Mouse (Mus musculus): ENCODE results near the gene Cacna1s. TPM values are rescaled to one million over a fixed set of nuclear protein-coding genes. Genes with fewer than 3 reads are reported as not detected.

Cacna1s gene
- total RNA-seq, 2 experiments from 2014 or later = 1.3 to 1.8 TPM

DNA sequence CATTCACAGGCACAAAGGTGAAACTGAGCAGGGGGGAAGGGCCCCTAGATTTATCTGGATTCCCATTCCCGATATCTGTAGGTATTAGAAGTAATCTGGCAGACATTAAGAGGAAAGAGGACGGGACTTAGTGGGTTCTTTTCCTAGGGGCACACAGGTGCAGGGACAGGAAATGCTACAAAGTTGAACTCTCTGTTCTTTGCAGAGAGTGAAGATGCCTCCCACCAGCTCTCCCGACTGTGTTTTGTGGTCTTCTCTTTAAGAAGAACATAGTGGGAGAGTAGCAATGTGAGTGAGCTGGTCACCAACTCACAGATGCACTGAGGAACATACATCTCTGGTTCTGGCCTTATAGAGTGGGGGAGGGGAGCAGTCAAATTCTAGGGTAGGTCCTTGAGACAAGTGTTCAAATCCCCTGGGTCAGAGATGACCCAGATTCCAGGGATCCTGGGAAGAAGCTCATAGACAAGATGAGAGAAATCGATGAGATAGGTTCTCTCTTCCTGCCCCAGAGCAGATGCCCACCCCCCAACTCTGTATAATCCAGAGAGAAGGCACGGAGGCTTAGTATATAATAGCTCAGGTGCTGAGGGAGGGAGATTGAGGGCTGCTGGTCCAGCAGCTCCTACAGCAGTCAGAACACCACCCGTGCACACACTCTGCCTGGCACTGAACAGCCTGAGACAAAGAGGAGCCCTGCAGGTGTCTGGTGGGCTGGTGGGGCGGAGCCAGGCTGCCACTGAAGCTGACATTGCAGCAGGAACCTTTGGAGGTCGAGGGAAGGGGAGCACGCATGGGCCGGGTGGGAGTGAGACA, 80.0 kb downstream of the Cacna1s start:
- Histone ChIP-seq H3K4me3 (peak overlapping the region; percentile 63), H3K27ac (peak overlapping the region; percentile 96)
- no peak for DNase-seq (ENCODE audit: extremely low spot score in 1 of 2, low spot score in 2 of 2)
- intact Hi-C loops (cut with DNase I) = loop anchor here (2.0 to 5.0 kb wide), 2 partner anchors 72 to 80 kb away; partner anchors contain the start of genes Ascl5 and Cacna1s
- no peak for TF ChIP-seq CTCF (IDR thresholded peaks at IDR 0.05)

DNA sequence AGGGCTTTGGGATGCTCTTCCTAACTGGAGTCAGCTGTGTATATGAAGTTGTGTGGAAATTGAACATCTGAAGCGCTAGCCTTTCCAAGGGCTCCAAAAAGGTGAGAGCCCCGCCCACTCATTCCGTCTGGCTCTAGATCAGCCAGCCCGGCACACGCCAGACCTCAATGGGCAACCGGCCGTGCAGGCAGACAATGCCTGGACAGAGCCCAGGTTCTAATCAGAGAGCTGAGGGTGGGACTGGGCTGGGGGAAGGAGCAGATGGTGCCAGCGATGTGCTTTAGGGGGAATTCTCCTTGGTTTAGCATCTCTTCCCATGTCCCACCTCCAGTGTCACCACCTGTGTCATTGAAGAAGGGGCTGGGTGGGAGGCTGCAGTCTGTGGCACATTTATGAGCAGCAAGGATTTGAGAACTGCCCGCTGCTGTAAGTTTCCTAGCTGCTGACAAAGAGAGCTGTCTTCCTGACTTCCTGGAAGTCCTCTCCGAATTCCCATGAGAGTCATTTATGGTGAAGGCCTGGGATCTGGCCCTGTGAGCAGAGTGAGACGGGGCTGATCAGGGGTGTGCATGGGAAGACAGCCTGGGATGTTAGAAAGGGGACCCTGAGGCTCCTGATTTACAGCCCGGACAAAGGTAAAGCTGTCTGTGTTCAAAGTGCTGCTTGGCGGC, 81.2 kb downstream of the Cacna1s start:
- no peak for TF ChIP-seq CTCF (IDR thresholded peaks at IDR 0.05)
- DNase-seq (ENCODE audit: extremely low spot score in 1 of 2, low spot score in 2 of 2) = no peak
- peak overlapping the region; percentile 96 for H3K27ac ChIP-seq
- intact Hi-C loops (cut with DNase I) = loop anchor here (2.0 to 5.0 kb wide), 2 partner anchors 73 to 81 kb away; partner anchors contain the start of genes Ascl5 and Cacna1s
- H3K4me3 ChIP-seq = peak overlapping the region; percentile 63

DNA sequence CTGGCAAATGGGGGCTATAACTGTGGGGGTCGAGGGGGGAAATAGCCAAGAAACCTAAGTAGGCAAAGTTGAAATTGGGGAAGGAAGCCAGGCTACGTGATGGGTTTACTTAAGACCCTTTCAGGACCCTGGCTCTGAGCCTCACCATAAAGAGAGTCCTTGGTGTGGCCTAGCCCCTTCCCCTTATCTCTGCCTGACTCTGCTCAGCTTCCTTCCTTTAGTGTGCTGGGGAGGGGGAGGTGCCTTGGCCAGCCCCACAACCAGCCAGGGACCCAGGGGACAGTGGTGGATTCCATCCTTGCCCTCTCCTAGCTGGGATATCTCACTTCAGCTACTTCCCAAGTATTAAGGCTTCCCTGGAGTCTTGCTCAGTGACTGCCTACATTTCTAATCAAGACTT, 82.0 kb downstream of the Cacna1s start:
- peak overlapping the region; percentile 96; the same call in 1 of the 2 replicates for H3K27ac ChIP-seq
- intact Hi-C loops (cut with DNase I) = loop anchor here (5.0 kb wide), 1 partner anchor 82 kb away; the partner anchor contains the start of genes Ascl5 and Cacna1s
- no peak for TF ChIP-seq CTCF (IDR thresholded peaks at IDR 0.05)

DNA sequence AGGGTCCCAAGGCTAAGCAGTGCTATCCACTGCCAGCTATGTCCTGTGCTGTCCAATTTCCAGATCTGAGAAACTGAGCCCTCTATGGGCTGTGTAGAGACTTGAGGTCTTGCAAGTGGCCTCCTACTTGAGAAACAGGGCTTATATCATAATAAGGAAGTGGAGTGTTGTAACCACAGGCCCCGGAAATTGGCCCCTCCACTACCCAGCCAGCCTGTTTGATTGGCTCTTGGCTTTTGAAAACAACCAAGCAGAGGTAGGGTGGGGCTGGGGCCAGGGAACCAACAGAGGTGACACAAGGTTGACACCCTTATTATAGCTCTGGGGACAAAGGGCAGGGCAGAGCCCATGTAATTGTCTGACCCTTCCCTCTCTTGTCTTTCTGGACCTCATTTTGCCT, 82.5 kb downstream of the Cacna1s start:
- H3K27ac ChIP-seq = peak overlapping the region; percentile 69; the same call in 1 of the 2 replicates

More for the DNA sequence above, 82.0 kb downstream of the Cacna1s start:
- peak overlapping the region; percentile 63; the same call in 1 of the 2 replicates for H3K4me3 ChIP-seq
- no peak for DNase-seq (ENCODE audit: extremely low spot score in 1 of 2, low spot score in 2 of 2)

DNA sequence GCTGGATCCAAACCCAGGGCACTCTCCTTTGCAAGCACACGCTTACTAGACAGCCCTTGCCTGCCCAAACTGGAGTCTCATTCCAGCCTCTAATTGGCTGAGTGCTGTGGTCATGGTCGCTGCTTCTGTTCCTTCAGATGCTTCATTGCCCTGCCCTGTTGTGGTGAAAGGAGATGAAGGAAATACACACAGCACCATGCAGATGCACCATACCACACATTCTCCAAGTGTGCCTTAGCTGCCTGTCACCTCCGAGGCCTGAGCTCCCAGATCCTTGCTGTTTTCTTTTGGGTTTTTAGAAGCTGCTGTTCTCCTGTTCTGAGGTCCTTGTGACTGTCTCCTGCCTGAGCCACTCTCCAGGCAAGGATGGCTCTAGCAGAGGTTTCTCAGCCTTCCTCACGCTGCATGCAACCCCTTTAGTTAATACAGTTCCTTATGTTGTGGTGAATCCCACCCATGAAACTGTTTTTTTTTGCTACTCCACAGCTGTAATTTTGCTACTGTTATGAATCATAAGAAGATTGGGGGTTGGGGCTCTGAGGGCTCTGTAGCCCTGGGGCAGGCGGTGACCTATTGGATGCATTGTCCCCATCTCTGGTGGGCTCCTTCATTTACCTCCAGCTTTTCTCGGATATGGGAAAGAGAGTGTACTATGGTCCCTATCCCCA, 83.4 kb downstream of the Cacna1s start:
- intact Hi-C loops (cut with DNase I) = no loop called here
- peak overlapping the region; percentile 69 for H3K27ac ChIP-seq
- no peak for TF ChIP-seq CTCF (IDR thresholded peaks at IDR 0.05)
- DNase-seq (ENCODE audit: extremely low spot score in 1 of 2, low spot score in 2 of 2) = no peak
- H3K4me3 ChIP-seq = peak overlapping the region; percentile 19; the same call in 1 of the 2 replicates

More for the DNA sequence above, 82.5 kb downstream of the Cacna1s start:
- H3K4me3 ChIP-seq = no peak overlapping the region
- intact Hi-C loops (cut with DNase I) = no loop called here
- no peak for TF ChIP-seq CTCF (IDR thresholded peaks at IDR 0.05)
- no peak for DNase-seq (ENCODE audit: extremely low spot score in 1 of 2, low spot score in 2 of 2)

DNA sequence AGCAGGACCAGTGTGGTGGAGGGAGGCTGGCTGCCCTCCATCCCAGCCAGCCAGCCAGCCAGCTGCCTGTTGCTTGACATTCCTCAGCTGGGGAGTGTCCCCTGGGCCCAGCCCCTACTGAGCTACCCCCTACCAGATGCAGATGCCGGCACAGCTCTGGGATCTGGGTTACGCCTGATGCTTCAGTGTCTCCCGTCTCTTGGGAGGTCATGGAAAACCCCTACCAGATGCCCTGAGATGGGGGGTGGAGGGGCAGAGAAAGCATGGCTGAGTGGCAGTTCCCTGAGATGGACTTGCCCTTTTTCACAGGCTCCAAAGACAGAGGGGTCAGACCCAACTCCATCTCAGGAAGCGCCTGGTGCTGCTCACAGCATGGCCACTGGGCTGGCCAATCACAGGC, 84.0 kb downstream of the Cacna1s start:
- intact Hi-C loops (cut with DNase I) = no loop called here
- peak overlapping the region; percentile 19; the same call in 1 of the 2 replicates for H3K4me3 ChIP-seq
- no peak for TF ChIP-seq CTCF (IDR thresholded peaks at IDR 0.05)
- DNase-seq (ENCODE audit: extremely low spot score in 1 of 2, low spot score in 2 of 2) = no peak
- H3K27ac ChIP-seq = peak overlapping the region; percentile 97

DNA sequence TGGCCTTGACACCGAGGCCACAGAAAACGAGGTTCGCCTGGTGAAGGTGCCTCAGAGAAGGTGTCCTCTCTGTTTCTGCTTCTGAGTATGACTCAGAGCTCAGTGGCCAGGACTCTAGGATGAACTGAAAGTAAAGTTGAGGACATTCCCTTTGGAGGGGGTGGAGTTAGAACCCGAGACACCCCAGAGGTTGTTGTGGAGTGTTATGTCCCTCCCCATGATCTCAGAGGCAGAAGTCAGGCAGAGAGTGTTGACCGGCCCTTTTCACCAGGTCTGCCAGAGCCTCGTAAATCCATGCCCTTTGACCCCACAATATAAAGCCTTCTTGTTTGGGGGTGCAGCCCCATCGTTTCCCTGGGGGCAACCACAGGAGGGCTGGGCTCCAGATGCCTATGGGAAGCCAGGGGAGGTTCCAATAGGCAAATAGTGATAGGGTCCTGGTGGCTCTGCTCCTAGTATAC, 84.6 kb downstream of the Cacna1s start:
- Histone ChIP-seq H3K27ac (peak overlapping the region; percentile 97), H3K4me3 (no peak overlapping the region)
- no peak for DNase-seq (ENCODE audit: extremely low spot score in 1 of 2, low spot score in 2 of 2)
- intact Hi-C loops (cut with DNase I) = no loop called here
- TF ChIP-seq CTCF (IDR thresholded peaks at IDR 0.05) = no peak

DNA sequence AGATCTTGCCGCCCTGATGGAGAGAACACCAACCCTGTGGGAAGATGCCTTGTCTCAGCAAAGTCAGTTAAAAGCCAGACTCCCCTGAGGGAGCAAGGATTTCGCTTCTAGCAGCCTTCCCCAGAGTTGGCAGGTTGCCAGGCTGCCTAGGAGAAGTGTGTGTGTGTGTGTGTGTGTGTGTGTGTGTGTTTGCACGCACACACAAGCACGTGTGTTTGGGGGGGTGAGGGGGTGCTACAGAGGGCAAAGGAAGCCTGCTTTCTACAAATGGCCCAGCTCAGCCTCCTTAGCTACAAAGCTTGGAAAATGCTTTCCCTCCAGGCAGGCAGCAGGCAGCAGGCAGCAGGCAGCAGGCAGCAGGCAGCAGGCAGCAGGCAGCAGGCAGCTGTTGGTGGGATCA, 85.0 kb downstream of the Cacna1s start:
- H3K4me3 ChIP-seq = no peak overlapping the region
- peak overlapping the region; percentile 97 for H3K27ac ChIP-seq
- TF ChIP-seq CTCF (IDR thresholded peaks at IDR 0.05) = no peak
- intact Hi-C loops (cut with DNase I) = no loop called here
- DNase-seq (ENCODE audit: extremely low spot score in 1 of 2, low spot score in 2 of 2) = peak in 1 of 2 experiments; percentile 49

DNA sequence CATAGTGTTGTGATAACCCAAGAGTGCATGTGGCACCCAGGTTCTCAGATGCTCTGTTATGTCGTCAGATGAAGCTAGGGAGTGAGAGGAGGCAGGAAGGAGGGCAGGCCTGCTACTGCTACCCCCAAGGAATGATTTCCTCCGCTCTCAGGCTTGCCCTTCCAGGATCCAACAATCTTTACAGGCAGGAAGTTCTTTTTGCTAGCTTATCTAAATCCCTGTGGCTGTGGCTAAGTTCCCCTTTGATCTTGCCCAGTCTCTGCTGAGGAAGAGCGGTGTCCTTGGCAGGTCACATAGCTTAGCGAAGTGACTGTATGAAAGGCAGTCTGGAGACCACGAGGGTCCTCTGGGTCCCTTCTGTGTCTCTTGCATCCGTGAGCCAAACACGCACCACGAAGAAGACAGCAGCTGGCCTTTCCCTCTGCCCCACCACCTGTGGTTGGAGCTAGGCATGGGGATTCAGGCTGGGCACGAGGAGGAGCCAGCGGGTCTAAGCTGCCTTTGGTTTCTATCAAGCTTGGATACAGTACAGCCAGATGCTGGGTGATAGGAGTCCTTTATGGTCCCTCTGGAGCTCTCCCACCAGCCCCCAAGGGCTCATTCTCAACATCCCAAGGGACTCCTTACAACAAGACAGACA, 85.8 kb downstream of the Cacna1s start:
- Histone ChIP-seq H3K4me3 (0 out of 2 replicates have a peak overlapping the region, but pooled peaks have one; percentile 6), H3K27ac (peak overlapping the region; percentile 97)
- intact Hi-C loops (cut with DNase I) = no loop called here
- DNase-seq (ENCODE audit: extremely low spot score in 1 of 2, low spot score in 2 of 2) = no peak
- no peak for TF ChIP-seq CTCF (IDR thresholded peaks at IDR 0.05)

DNA sequence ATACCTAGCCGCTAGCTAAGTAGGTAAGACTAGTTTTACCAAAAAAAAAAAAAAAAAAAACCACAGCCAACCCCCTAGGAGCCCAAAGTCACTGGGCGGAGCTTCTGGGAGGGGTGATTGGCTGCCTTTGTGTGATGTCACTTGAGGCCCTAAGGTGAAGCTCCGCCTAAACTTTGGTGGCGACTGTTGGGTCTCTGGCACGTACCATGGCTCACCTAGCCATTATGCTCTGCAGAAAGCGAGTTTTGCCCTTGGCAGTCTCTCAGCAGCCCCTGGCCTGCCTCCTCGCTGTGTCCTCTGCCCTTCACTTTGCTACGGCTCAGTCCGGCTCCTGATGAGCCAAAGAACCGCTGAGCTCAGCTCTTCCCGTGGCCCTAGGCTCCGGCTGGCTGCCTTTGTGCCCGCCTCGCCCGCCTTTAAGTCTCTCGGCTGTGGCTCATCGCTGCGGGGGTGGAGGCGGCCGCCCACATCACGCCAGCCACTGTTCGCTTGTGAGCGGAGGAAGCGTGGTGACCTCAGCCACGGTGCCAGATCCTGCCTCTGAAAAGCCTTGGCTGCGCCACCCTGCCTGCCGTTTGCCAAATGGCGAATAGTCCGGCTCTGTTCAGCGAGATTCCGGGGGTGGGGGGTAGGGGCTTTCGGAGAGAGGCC, 87.6 kb downstream of the Cacna1s start:
- DNase-seq (ENCODE audit: extremely low spot score in 1 of 2, low spot score in 2 of 2) = peak; percentile 86 to 88
- Histone ChIP-seq H3K27ac (peak overlapping the region; percentile 97), H3K4me3 (peak overlapping the region; percentile 50)
- TF ChIP-seq CTCF (IDR thresholded peaks at IDR 0.05) = no peak
- intact Hi-C loops (cut with DNase I) = no loop called here

All from left cerebral cortex, adult 2 months (tissue).